Mouse (Mus musculus) kidney, adult 2 months (tissue): ENCODE results near the gene Zfp385a.

ENCODE experiments used
- CTCF ChIP-seq: fragments of 200-500 bp; conservative IDR thresholded peaks from 2 replicates; pipeline ENCODE4 v1.5.1; 2011; ENCODE audit warnings: low read depth, mild to moderate bottlenecking, control low read depth, low read length, moderate library complexity, mixed read lengths; ENCODE audit not compliant: insufficient read depth, insufficient read length
- POLR2A ChIP-seq: fragments of 200-500 bp; IDR thresholded peaks from one replicate; pipeline ENCODE4 v1.6.1; 2011; ENCODE audit warnings: low read depth, low read length, control low read depth

DNA sequence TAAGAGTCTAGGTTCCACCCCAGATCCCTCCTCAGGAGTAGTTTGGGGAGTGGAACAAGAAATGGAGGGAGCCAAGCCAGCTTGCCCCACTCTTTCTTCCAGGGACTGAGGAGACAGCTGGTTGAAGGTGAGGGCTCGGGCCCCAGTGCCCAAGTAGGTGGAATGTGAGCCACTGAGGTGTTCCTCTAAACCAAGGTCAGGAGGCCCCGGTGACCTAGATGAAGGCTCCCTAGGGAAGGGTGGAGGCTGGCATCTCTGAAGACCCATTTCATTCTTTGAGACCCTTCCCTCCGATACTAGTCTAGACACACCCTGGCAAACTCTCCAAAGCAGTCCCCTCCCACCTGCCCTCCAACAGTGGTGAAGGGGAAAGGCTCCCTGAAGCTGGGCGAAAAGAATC is 17.5 kb downstream of the Zfp385a start:
- TF ChIP-seq CTCF (no peak), POLR2A (no peak)
